Mouse (Mus musculus) heart, adult 2 months (tissue): Measurements from ENCODE around the gene Dse.

Experiments
- CTCF ChIP-seq: fragments of 200-600 bp; IDR thresholded peaks from 2 replicates; pipeline ENCODE4 v1.8.1; 2022; ENCODE audit warnings: antibody characterized with exemption, mild to moderate bottlenecking, moderate library complexity
- POLR2A ChIP-seq: fragments of 200-500 bp; IDR thresholded peaks from 2 replicates; pipeline ENCODE4 v1.6.1; 2011; ENCODE audit warnings: mild to moderate bottlenecking, low read depth, low read length, control low read depth; ENCODE audit not compliant: insufficient read depth

DNA sequence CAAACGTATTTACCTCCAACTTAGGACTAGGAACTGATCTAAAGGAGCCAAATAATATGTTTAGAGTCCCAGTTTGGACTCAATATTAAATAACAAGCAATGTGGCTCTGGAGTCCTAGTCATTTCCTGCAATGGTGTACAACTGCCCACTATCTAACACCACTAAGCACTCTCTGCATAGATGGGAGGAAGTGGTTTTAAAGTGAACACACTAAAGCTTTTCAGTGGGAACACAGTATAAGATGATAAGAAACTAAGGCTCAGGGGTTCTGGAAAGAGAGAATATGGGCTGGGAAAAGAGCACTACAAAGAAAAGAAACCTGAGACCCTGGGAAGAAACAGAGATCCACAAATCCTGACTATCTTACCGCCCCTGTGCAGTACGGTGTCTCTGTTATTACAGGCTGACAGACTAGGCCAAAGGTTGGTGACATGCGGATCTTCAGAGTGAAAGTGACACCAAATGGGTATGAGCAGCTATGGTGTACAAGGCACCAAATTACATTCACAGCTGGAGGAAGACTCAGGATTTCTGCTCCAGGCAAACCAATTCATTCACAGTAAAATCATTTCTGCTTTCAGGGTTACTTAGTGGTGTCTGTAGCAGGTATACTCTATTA is 34.7 kb downstream of the Dse start:
- TF ChIP-seq CTCF (no peak), POLR2A (no peak)
